Mouse (Mus musculus) urinary bladder, postnatal 36 days (tissue): ENCODE measurements around the gene Nelfb.

Source experiments
- DNase-seq, 2 experiments: peaks; one replicate each; pipeline ENCODE4 v3.0.0; 2022; ENCODE audit warnings: low spot score in 2 of 2, mixed read lengths in 1 of 2

The Nelfb gene

GRCm38 (mm10) chr2:25176573-25176972, 34.7 kb downstream of the Nelfb start:
- no peak for DNase-seq

DNA sequence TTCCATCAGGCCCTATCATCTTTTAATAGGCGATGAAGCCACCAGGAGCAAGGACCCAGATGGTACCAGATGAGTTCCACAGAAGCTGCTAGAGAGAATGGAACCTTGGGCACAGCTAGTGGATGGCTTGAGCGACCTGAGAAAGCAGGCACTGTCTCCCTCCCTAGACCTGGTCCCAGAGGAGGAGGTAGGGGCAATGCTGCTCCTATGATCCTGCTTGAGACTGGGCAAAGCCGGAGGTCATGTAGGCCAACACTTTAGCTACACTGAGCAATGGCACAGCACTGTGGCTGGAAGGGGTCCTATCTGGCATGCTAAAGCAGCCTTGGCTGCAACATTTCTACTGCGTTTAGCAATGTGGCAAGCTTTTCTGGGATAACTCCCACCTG, 35.6 kb downstream of the Nelfb start:
- no peak for DNase-seq

GRCm38 (mm10) chr2:25174866-25175689, 36.2 kb downstream of the Nelfb start:
- DNase-seq = no peak

DNA sequence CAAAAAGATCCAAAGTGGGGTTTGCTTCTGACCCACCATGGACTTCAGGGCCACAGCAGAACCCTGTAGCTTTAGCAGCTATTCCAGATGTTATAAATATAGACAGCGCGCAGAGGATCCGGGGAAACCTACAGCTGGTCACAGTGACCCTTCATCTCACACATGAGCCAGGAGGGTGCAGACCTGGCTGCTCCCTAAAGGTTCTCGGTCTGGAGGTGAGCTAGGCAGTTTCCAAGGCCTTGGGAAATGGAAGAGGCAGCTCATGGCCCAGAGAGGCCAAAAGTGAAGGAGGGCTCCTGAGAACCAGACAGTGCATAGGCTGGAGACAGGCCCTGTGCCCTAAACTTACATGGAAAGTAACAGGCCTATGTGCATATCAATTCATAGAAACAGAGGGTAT, 37.5 kb downstream of the Nelfb start:
- no peak for DNase-seq

DNA sequence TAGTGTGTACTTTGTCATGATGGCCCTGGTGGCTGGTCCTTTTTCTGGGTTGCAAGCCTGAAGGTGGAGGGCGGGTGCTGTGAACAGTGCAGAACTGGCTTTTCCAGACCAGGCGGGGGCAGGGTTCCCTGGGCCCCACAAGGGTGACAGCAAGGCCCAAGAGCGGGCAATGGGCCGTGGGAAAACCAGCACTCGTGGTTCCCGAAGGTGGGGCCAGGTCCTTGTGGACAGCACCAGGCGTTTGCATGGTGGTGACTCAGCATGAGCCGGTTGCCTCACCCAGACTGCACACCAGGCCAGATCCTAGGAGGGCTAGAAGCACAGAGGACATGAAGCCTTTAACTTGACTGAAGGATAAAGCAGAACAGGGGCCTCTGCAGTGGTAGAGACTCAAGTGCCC, 38.7 kb downstream of the Nelfb start:
- DNase-seq = peak; percentile 73 to 84

DNA sequence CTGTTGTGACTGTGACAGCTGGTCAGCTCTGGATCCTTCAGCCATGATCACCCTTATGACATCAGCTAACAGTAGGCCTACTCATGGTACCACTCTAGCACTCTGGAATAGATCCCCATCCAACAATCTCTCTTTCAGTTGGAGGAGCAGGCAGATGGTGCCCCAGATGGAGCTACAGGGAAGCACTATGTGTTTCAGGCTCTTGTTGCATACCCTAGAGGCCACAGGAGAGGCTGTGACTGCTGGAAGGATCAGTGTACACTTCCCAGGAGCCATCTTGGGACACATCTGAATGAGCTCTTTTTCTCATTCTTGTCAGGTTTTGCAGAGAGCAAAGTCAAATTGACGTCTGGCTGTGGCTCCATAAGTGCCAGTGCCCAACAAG, 39.5 kb downstream of the Nelfb start:
- no peak for DNase-seq

- no peak for DNase-seq
Measured at GRCm38 (mm10) chr2:25171101-25171768, 40.1 kb downstream of the Nelfb start.

GRCm38 (mm10) chr2:25170326-25171100, 40.8 kb downstream of the Nelfb start:
- DNase-seq = no peak

DNA sequence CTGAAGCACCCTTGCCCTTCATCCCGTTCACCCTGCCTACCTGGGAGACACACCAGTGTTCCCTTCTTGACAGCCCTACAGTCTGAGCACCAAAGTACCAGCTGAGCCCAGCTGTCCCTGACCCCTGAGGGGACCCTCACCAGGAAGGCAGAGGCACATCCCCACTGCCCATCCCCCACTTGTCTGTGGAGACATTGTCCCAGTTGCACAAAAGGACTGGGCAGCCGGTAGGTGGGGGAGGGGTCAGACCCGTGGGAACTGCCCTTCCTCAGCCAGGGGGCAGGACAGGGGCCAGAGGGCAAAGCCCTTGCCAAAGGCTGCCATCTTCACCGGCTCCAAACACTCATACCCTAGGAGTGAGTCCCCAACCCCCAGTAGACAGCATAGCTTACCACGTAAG, 41.5 kb downstream of the Nelfb start:
- no peak for DNase-seq

DNA sequence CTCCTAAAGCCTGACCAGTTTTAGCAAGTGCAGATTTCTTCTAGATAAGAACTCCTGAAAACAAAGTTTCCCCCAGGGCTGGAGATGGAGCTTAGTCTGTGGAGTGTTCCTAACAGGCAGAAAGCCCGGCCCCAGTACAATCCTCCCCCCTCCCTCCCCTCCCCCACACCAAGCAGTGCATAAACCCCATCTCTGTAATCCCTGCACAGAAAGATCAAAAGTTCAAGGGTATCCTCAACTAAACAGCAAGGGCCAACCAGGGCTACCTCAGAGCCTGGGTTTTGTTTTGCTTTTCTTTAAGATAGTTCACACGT, 42.7 kb downstream of the Nelfb start:
- no peak for DNase-seq

DNA sequence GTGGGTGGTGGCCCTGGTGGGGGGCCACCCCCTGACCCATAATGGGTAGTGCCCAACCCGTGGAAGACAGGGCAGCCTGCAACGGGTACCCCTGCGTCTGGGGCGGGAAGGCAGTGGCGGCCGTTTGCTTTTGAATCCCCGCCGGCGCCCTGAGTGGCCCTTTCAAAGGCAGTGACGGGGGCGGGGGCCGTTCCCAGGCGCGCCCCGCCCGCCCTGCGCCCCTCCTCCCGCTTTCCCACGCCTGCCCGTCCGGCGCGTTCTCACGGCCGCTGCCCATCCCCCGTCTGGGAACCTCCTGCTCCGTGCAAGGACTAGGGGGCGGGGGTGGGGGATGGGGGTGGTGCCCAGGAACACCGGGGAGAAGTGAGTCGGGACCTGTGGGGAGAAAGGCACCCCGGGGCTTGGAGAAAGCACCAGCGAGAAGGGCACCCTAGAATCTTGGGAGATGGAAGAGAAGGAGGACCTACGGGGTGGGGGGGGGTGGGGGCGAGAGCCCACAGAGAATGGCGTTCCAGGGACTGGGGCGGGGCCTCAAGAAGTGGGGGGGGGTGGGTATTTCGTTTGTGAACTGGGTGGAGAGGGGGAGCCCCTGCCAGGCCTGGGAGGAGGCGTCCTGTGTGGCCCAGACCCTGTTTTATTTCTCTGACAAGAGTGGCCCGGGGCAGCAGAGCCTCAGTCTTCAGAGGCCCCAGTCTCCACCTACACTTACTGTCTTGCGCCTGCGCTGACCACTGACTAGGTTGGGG, 43.2 kb downstream of the Nelfb start:
- peak in 1 of 2 experiments; percentile 64 for DNase-seq

GRCm38 (mm10) chr2:25167481-25167880, 43.8 kb downstream of the Nelfb start:
- no peak for DNase-seq

DNA sequence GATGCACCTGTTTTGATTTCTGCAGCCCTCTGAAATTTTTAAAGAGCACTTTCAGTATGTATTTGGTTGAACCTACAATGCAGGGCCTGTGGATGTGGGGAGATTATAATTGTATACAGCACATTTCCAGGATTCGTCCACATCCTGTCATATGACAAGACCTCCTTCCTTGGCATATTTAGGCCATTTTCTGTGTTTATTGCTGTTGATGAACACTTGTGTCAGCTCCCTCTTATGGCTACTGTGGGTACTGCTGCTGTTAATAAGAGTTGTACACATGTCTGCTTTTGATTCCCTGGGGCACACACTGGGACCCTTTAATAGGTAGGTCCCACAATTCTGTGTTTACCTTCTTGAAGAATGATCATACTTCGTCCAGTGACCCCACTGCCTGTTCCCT, 53.6 kb downstream of the Nelfb start:
- no peak for DNase-seq

DNA sequence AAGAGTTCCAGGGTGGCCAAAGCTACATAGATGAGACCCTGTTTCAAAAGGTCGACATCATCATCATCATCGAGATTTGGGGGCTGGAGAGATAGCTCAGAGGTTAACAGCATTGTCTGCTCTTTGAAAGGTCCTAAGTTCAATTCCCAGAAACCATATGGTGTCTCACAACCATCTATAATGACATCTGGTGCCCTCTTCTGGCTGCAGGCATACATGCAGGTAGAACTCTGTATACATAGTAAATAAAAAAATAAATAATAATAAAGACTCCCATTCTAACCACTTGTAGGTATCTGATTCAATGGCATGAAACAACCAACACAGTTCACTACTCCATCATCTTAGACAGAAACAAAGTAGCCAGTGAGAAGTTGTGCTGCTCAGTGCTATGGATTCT, 54.3 kb downstream of the Nelfb start:
- no peak for DNase-seq

DNA sequence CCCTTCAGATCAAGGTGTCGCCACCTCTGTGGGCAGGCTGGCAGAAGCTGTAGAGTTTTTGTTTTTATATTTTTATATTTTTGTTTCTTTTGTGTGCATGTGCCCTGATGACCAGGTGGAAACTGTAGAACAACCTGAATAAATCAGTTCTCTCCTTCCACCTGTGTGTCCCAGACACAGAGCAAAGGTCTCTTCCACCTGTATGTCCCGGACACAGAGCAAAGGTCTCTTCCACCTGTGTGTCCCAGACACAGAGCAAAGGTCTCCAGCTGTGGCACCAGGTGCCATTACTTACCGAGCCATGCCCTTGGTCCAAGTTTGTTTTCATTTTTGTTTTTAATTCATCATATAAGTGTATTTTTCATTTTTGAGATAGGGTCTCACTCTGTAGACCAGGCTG, 55.1 kb downstream of the Nelfb start:
- no peak for DNase-seq

DNA sequence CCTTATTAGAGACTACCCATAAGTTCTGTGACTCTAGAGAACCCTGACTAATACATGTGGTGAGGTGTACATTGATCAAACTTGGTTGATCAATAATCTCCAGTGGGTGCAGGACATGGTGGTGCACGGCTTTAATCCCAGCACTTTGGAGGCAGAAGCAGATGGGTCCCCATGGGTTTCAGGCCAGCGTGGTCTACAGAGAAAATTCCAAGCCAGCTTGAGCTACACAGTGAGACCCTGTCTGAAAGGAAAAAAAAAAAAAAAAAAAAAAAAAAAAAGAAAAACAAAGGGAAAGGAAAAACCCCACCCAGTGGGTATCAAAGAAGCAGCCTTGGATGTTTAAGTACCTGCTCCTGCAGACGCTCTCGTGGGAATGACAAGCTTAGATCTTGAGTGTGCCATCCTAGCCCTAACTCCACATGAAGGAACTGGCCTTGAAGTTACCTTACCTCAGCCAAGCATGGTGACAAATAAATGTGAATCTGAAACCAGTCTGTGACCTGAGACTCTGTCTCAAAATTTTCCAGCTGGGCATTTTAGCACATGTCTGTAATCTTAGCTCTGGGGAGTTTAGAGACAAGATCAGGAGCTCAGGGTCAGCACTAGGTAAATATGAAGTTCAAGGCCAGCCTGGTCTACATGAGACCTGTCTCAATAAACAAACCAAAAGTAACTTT, 59.9 kb downstream of the Nelfb start:
- no peak for DNase-seq
